Mouse (Mus musculus): ENCODE data around the gene Ndufv2. TPM values are rescaled to one million over a fixed set of nuclear protein-coding genes. Genes with fewer than 3 reads are reported as not detected.
"Not testable (repeated sequence)": the region's sequence is repeated elsewhere in the genome, so short reads cannot be mapped to it uniquely, and the experiment has no call there.

The Ndufv2 gene
- polyA plus RNA-seq, 1 experiment from 2014 or later, result 356 TPM

DNA sequence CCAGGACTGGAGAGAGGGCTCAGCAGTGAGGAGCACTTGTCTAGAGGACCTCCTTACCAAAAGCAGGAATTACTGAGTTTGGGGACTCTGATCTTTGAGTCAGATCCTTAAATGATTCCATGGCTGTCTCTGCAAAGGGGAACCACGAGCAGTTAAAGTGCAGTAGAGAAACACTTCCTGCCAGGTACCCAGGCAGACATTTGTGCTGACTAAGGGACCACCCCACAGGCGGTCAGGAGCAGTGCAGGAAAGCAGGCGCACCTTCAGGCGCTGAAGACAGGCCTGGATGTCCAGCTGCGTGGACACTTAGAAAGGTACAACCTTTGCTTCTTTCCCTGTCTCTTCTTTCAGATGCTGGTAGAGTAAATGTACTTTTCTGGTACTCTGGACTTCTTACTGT lies 53.2 kb downstream of the Ndufv2 start:
- 62% methylated on average over 5 of the region's 5 CpGs for WGBS
- no peak for TF ChIP-seq EP300 (optimal IDR thresholded peaks at IDR 0.05)
- TF ChIP-seq CTCF (IDR thresholded peaks at IDR 0.05; ENCODE audit: low read depth), result no peak
- no peaks in the 10 kb centered on the region for H3K27me3 ChIP-seq (ENCODE audit: control insufficient read depth, insufficient read depth, low read length)
- peaks cover 2% of the 10 kb centered on the region; the same call in 1 of the 2 replicates for H3K36me3 ChIP-seq (ENCODE audit: control insufficient read depth, insufficient read depth, low read length)
- H3K9me3 ChIP-seq (ENCODE audit: control insufficient read depth, low read length), result no peaks in the 10 kb centered on the region
- H3K9ac ChIP-seq (ENCODE audit: low read length), result no peak overlapping the region
- DNase-seq (ENCODE audit: low spot score) (no peak), ATAC-seq (ENCODE audit: low FRiP score, low TSS enrichment) (no peak)
- no peak overlapping the region for H3K4me2 ChIP-seq (replicated peaks; ENCODE audit: low read depth)
- H3K4me3 ChIP-seq (ENCODE audit: low read depth, low read length), result no peak overlapping the region
- no peaks in the 10 kb centered on the region for H3K4me1 ChIP-seq (replicated peaks; ENCODE audit: control insufficient read depth, insufficient read depth)
- H3K27ac ChIP-seq (replicated peaks), result no peak overlapping the region

- not testable (repeated sequence) for DNase-seq (ENCODE audit: low spot score); H3K9ac ChIP-seq (ENCODE audit: low read length); H3K4me1 ChIP-seq (replicated peaks; ENCODE audit: control insufficient read depth, insufficient read depth); H3K4me2 ChIP-seq (replicated peaks; ENCODE audit: low read depth); H3K36me3 ChIP-seq (ENCODE audit: control insufficient read depth, insufficient read depth, low read length); H3K4me3 ChIP-seq (ENCODE audit: low read depth, low read length); H3K27ac ChIP-seq (replicated peaks); H3K9me3 ChIP-seq (ENCODE audit: control insufficient read depth, low read length); ATAC-seq (ENCODE audit: low FRiP score, low TSS enrichment); H3K27me3 ChIP-seq (ENCODE audit: control insufficient read depth, insufficient read depth, low read length)
- TF ChIP-seq CTCF (IDR thresholded peaks at IDR 0.05; ENCODE audit: low read depth), result peak; percentile 37
- WGBS, result 85% methylated on average over 4 of the region's 4 CpGs
These were observed 57.7 kb downstream of the Ndufv2 start for GRCm38 (mm10) chr17:66043679-66044078.

DNA sequence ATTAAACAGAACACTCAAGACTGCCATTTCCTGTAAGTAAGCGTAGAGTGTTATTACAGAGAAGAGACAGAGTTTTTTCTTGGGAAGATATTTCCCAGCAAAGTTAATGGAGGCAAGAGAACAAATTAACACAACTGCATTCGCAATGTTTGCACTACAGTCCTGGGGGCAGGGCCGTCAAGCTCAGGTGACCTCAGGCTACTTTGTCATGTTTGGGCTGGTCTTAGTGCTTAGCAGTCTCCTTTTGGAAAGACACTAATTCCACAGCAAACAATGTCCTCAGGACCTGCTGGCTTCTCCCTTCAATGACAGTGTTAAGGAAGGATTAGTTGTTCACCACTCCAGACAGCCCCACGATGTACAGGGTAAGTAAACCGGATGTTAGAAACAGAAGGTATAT lies 60.3 kb downstream of the Ndufv2 start:
- Histone ChIP-seq H3K4me1 (replicated peaks; ENCODE audit: control insufficient read depth, insufficient read depth) (no peaks in the 10 kb centered on the region), H3K9ac (ENCODE audit: low read length) (no peak overlapping the region), H3K4me2 (replicated peaks; ENCODE audit: low read depth) (no peak overlapping the region), H3K36me3 (ENCODE audit: control insufficient read depth, insufficient read depth, low read length) (peaks cover 2% of the 10 kb centered on the region; the same call in 1 of the 2 replicates), H3K27me3 (ENCODE audit: control insufficient read depth, insufficient read depth, low read length) (no peaks in the 10 kb centered on the region), H3K4me3 (ENCODE audit: low read depth, low read length) (no peak overlapping the region), H3K27ac (replicated peaks) (no peak overlapping the region), H3K9me3 (ENCODE audit: control insufficient read depth, low read length) (no peaks in the 10 kb centered on the region)
- WGBS, result 31% methylated on average over 5 of the region's 5 CpGs
- DNase-seq (ENCODE audit: low spot score), result peak; percentile 18
- TF ChIP-seq CTCF (IDR thresholded peaks at IDR 0.05; ENCODE audit: low read depth), result no peak
- TF ChIP-seq EP300 (optimal IDR thresholded peaks at IDR 0.05), result no peak
- no peak for ATAC-seq (ENCODE audit: low FRiP score, low TSS enrichment)

DNA sequence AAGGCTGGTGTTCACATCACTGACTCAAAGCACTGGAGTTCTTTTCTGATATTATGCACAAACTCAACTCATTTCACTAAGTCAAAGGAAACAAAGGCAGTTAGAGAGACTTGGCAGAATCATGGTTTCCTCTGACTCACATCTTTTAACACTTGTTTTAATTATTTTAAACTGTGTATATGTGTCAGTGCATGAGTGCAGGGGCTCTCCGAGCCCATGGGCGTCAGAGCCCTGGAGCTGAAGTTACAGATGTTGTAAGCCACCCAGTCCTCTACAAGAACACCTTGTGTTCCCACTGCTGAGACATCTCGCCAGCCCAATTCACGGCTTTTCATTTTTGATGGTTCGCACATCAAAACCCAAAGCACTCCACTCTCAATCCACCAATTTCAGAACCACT lies 68.1 kb downstream of the Ndufv2 start:
- H3K36me3 ChIP-seq (ENCODE audit: control insufficient read depth, insufficient read depth, low read length), result peaks cover 2% of the 10 kb centered on the region; the same call in 1 of the 2 replicates
- no peaks in the 10 kb centered on the region for H3K9me3 ChIP-seq (ENCODE audit: control insufficient read depth, low read length)
- no peak overlapping the region for H3K4me2 ChIP-seq (replicated peaks; ENCODE audit: low read depth)
- no peaks in the 10 kb centered on the region for H3K27me3 ChIP-seq (ENCODE audit: control insufficient read depth, insufficient read depth, low read length)
- TF ChIP-seq CTCF (IDR thresholded peaks at IDR 0.05; ENCODE audit: low read depth), result no peak
- WGBS, result 91% methylated on average over 5 of the region's 5 CpGs
- no peak overlapping the region for H3K4me3 ChIP-seq (ENCODE audit: low read depth, low read length)
- no peak overlapping the region for H3K9ac ChIP-seq (ENCODE audit: low read length)
- H3K4me1 ChIP-seq (replicated peaks; ENCODE audit: control insufficient read depth, insufficient read depth), result no peaks in the 10 kb centered on the region
- ATAC-seq (ENCODE audit: low FRiP score, low TSS enrichment), result no peak
- no peak overlapping the region for H3K27ac ChIP-seq (replicated peaks)
- no peak for DNase-seq (ENCODE audit: low spot score)

- no peaks in the 10 kb centered on the region for H3K4me1 ChIP-seq (replicated peaks; ENCODE audit: control insufficient read depth, insufficient read depth)
- ATAC-seq (ENCODE audit: low FRiP score, low TSS enrichment), result no peak
- H3K36me3 ChIP-seq (ENCODE audit: control insufficient read depth, insufficient read depth, low read length), result peaks cover 2% of the 10 kb centered on the region; the same call in 1 of the 2 replicates
- no peaks in the 10 kb centered on the region for H3K27me3 ChIP-seq (ENCODE audit: control insufficient read depth, insufficient read depth, low read length)
- H3K4me2 ChIP-seq (replicated peaks; ENCODE audit: low read depth), result no peak overlapping the region
- DNase-seq (ENCODE audit: low spot score), result no peak
- TF ChIP-seq CTCF (IDR thresholded peaks at IDR 0.05; ENCODE audit: low read depth) (no peak), EP300 (optimal IDR thresholded peaks at IDR 0.05) (no peak)
- H3K9ac ChIP-seq (ENCODE audit: low read length), result no peak overlapping the region
- no peak overlapping the region for H3K27ac ChIP-seq (replicated peaks)
- H3K4me3 ChIP-seq (ENCODE audit: low read depth, low read length), result no peak overlapping the region
- H3K9me3 ChIP-seq (ENCODE audit: control insufficient read depth, low read length), result no peaks in the 10 kb centered on the region
- 81% methylated on average over 5 of the region's 5 CpGs for WGBS
These were observed 69.4 kb downstream of the Ndufv2 start for GRCm38 (mm10) chr17:66031991-66032390.

Other genes with a start within 250 kb of the Ndufv2 start
- gene Ralbp1, start 215.8 kb downstream of the Ndufv2 start, polyA plus RNA-seq (2015; fragmentation: Nextera tagmentation; extraction: Ambion mirVana), result 114 and 117 TPM in 2 replicates
- 63.5 and 66.8 TPM in 2 replicates for gene Twsg1, start 150.3 kb downstream of the Ndufv2 start, polyA plus RNA-seq (2015; fragmentation: Nextera tagmentation; extraction: Ambion mirVana)
- 23.4 and 25.5 TPM in 2 replicates for gene Ankrd12, start 24.5 kb downstream of the Ndufv2 start, polyA plus RNA-seq (2015; fragmentation: Nextera tagmentation; extraction: Ambion mirVana)
- 27.2 and 27.6 TPM in 2 replicates for gene Washc1, start 10.0 kb upstream of the Ndufv2 start, polyA plus RNA-seq (2015; fragmentation: Nextera tagmentation; extraction: Ambion mirVana)
- 2.9 TPM in 2 replicates for gene Ddx11, start 22.0 kb upstream of the Ndufv2 start, polyA plus RNA-seq (2015; fragmentation: Nextera tagmentation; extraction: Ambion mirVana)

Data from stomach, postnatal 0 days (tissue).